Mouse (Mus musculus) forebrain, embryonic 15.5 days (tissue): Measurements from ENCODE around the gene Rc3h1. TPM values are rescaled to one million over a fixed set of nuclear protein-coding genes. Genes with fewer than 3 reads are reported as not detected.
A peak's percentile ranks its signal among the peaks of the same experiment; 100 is the strongest.

ENCODE experiments used
- ATAC-seq: fragments of 200-750 bp; cut with Nextera tagmentation; replicated peaks from 2 replicates; pipeline ENCODE4 v1.8.0; 2017; ENCODE audit warnings: mild to moderate bottlenecking, moderate TSS enrichment, moderate library complexity
- H3K27ac ChIP-seq: fragments of 300-500 bp; sonication (generic); replicated peaks from 2 replicates; pipeline ENCODE4 v1.5.1; 2015; ENCODE audit warnings: mild to moderate bottlenecking, inconsistent platforms
- H3K27me3 ChIP-seq: fragments of 300-500 bp; sonication (generic); 2 replicates; pipeline ENCODE4 v1.6.1; 2015; ENCODE audit warnings: inconsistent platforms
- H3K36me3 ChIP-seq: fragments of 300-500 bp; sonication (generic); 2 replicates; pipeline ENCODE4 v1.6.1; 2015; ENCODE audit warnings: mild to moderate bottlenecking, inconsistent platforms
- H3K4me1 ChIP-seq: fragments of 300-500 bp; sonication (generic); 2 replicates; pipeline ENCODE4 v1.6.1; 2015; ENCODE audit warnings: inconsistent platforms
- H3K4me2 ChIP-seq: fragments of 300-500 bp; sonication (generic); replicated peaks from 2 replicates; pipeline ENCODE4 v1.6.1; 2015; ENCODE audit warnings: mild to moderate bottlenecking, inconsistent platforms
- H3K4me3 ChIP-seq: fragments of 300-500 bp; sonication (generic); 2 replicates; pipeline ENCODE4 v1.5.1; 2015; ENCODE audit warnings: mild to moderate bottlenecking, inconsistent platforms
- H3K9ac ChIP-seq: fragments of 300-500 bp; sonication (generic); replicated peaks from 2 replicates; pipeline ENCODE4 v1.6.1; 2015; ENCODE audit warnings: mild to moderate bottlenecking, inconsistent platforms
- H3K9me3 ChIP-seq: fragments of 300-500 bp; sonication (generic); 2 replicates; pipeline ENCODE4 v1.6.1; 2016; ENCODE audit warnings: inconsistent platforms
- WGBS: fragments of 180-500 bp; shearing (Covaris S2); methylation state at CpG from one replicate; pipeline ENCODE4 v1.1.7; 2015; ENCODE audit warnings: mixed read lengths; 5-methylcytosine and 5-hydroxymethylcytosine counted together
- polyA plus RNA-seq: library from polyadenylated mRNA; unstranded; fragments of >200 nt; fragmentation: Nextera tagmentation; extraction: Ambion mirVana; gene quantifications from 2 replicates; pipeline ENCODE4 v1.2.1, GENCODE M21; 2015

The Rc3h1 gene
- polyA plus RNA-seq, 1 experiment from 2014 or later: 8.3 TPM

GRCm38 (mm10) chr1:160899701-160900100, 6.5 kb upstream of the Rc3h1 start:
- no peak overlapping the region for H3K9ac ChIP-seq
- no peak overlapping the region for H3K4me3 ChIP-seq
- H3K36me3 ChIP-seq: no peaks in the 10 kb centered on the region
- H3K27me3 ChIP-seq: no peaks in the 10 kb centered on the region
- H3K4me1 ChIP-seq: no peaks in the 10 kb centered on the region
- no peak for ATAC-seq
- H3K4me2 ChIP-seq: no peak overlapping the region
- H3K9me3 ChIP-seq: no peaks in the 10 kb centered on the region
- 82% methylated on average over 10 of the region's 10 CpGs for WGBS
- H3K27ac ChIP-seq: no peak overlapping the region

DNA sequence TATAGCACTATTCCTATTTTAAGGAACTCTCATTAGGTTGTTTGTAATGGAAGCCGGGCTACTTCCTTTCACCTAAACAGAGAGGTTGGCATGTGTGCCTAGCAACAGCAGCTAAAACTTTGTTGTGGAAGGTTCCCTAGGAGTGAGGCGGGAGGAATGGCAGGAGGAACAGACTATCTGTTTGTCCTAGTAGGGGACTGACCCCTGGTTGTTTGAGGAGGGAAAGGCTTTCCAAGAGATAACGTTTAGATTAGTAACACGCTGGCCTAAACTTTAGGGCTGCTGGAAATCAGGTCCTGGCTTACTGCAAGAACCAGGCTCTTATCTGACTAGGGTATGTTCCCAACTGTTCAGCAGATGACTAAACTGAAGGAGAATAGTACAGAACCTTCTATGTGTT, 2.2 kb upstream of the Rc3h1 start:
- Histone ChIP-seq H3K27ac (no peak overlapping the region), H3K9me3 (no peaks in the 10 kb centered on the region), H3K4me2 (no peak overlapping the region), H3K36me3 (no peaks in the 10 kb centered on the region), H3K4me1 (peaks cover 13% of the 10 kb centered on the region), H3K27me3 (no peaks in the 10 kb centered on the region), H3K9ac (no peak overlapping the region), H3K4me3 (no peak overlapping the region)
- 75% methylated on average over 4 of the region's 4 CpGs for WGBS
- no peak for ATAC-seq

DNA sequence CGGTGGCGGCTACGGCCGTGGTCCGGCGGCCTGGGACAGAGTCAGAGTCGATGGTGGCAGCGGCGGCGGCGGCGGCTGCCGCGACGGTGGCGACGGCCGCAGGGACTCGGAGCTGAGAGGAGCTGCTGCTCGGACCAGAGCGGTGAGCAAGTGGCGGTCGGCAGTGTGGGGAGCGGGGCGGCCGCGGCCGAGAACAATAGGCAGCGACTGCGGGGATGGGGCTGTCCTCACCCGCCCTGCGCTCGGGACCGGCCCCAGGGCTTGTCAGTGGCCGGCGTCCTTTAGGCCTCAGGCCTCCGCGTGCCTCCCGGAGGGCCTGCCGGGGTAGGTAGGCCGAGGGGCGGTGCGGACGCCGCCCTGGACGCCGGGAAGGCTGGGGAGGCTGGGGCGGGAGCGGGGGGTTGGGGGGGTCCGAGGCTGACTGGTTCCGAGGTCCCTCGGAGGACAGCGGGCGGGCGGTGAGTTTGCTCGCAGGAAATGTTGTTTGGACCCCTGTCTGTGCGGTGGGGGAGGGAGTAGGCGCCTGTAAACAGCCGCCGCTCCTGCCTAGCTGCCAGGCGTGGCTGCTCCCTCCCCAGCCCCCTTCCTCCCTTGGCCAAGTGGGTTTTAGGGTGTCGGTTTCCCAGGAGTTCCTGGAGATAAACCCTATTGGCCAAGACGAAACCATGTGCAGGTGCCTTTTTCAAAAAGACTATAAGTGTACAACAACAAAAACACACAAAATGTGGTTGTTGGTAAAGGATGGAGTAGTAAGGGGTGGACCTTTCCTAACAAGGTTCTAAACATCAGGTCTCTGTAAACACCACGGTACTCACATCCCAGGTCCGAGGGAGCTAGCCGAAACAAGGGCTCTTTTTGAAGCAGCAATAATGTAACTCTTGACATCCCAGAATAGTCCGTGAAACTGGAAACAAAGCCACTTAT, 602 bp downstream of the Rc3h1 start:
- Histone ChIP-seq H3K27me3 (no peaks in the 10 kb centered on the region), H3K36me3 (no peaks in the 10 kb centered on the region), H3K27ac (peak overlapping the region; percentile 90), H3K9ac (peak overlapping the region; percentile 97), H3K4me2 (peak overlapping the region; percentile 69), H3K9me3 (no peaks in the 10 kb centered on the region), H3K4me1 (peaks cover 24% of the 10 kb centered on the region), H3K4me3 (peak overlapping the region; percentile 97)
- under 1% methylated on average over 63 of the region's 67 CpGs for WGBS
- peak; percentile 85 for ATAC-seq

DNA sequence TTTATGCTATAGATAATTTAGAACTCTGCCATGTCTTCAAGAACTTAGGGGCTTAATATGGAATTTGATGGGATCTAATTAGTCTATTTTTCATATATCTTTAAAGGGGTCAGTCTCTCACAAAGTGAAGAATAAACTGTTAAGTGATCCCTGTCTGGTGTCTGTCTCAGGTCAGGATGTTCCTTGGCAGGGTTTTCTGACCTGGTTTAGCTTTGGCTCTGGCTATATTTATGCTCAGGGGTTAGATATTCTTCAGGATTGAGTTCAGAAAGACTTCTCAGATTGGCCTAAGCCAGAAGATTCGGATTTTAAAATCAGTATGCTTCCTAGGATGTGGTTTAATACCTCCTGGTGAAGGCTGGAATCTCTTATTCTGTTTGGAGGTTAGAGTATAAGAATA, 4.0 kb downstream of the Rc3h1 start:
- Histone ChIP-seq H3K4me3 (no peak overlapping the region), H3K4me1 (peaks cover 24% of the 10 kb centered on the region), H3K9ac (no peak overlapping the region), H3K36me3 (no peaks in the 10 kb centered on the region), H3K4me2 (no peak overlapping the region), H3K27me3 (no peaks in the 10 kb centered on the region), H3K27ac (no peak overlapping the region), H3K9me3 (no peaks in the 10 kb centered on the region)
- no peak for ATAC-seq
- 93% methylated on average over 1 of the region's 1 CpGs for whole genome bisulfite sequencing

DNA sequence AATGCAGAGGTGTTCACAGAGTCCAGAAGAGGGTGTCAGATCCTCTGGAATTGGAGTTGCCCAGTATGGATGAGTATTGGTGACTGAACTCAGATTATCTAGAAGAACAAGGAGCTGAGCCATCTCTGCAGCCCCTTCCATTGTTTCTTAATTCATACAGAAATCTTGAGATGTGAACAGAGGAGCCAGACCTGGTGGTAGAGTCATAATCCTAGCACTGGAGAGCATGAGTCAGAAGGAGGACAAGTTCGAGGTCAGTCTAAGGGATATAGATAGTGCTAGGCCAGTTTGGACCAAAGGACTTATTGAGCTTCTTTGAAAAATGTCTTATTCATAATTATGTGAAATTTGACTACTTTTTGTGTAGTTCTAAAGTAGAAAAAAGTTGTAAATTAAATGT, 4.6 kb downstream of the Rc3h1 start:
- 98% methylated on average over 1 of the region's 1 CpGs for WGBS
- H3K4me1 ChIP-seq: peaks cover 24% of the 10 kb centered on the region
- H3K9ac ChIP-seq: no peak overlapping the region
- H3K27me3 ChIP-seq: no peaks in the 10 kb centered on the region
- H3K4me2 ChIP-seq: no peak overlapping the region
- H3K36me3 ChIP-seq: no peaks in the 10 kb centered on the region
- no peak overlapping the region for H3K27ac ChIP-seq
- no peaks in the 10 kb centered on the region for H3K9me3 ChIP-seq
- no peak for ATAC-seq
- no peak overlapping the region for H3K4me3 ChIP-seq

GRCm38 (mm10) chr1:160919383-160919782, 13.2 kb downstream of the Rc3h1 start:
- no peaks in the 10 kb centered on the region for H3K36me3 ChIP-seq
- no peaks in the 10 kb centered on the region for H3K27me3 ChIP-seq
- H3K9me3 ChIP-seq: no peaks in the 10 kb centered on the region
- H3K4me1 ChIP-seq: no peaks in the 10 kb centered on the region
- H3K4me2 ChIP-seq: no peak overlapping the region
- no peak overlapping the region for H3K4me3 ChIP-seq
- ATAC-seq: no peak
- no peak overlapping the region for H3K9ac ChIP-seq
- no peak overlapping the region for H3K27ac ChIP-seq
- 89% methylated on average over 1 of the region's 1 CpGs for WGBS

DNA sequence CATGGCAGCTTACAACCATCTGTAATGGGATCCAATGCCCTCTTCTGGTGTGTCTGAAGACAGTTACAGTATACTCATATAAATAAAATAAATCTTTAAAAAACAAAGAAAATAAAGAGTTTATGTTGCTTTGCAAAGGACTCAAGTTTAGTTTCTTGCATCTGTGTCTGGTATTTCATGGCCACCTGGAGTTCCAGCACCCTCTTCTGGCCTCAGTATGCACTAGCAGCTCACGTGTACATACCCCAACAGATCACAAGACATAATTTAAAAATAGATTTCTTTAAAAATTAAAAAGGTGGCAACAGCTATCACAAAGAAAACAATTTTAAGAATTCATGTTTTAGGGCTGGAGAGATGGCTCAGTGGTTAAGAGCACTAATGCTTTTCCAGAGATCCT, 15.7 kb downstream of the Rc3h1 start:
- H3K4me1 ChIP-seq: no peaks in the 10 kb centered on the region
- 98% methylated on average over 1 of the region's 1 CpGs for WGBS
- no peak overlapping the region for H3K4me3 ChIP-seq
- no peaks in the 10 kb centered on the region for H3K36me3 ChIP-seq
- no peak overlapping the region for H3K9ac ChIP-seq
- H3K27me3 ChIP-seq: no peaks in the 10 kb centered on the region
- no peak overlapping the region for H3K27ac ChIP-seq
- no peak for ATAC-seq
- H3K9me3 ChIP-seq: no peaks in the 10 kb centered on the region
- H3K4me2 ChIP-seq: no peak overlapping the region

DNA sequence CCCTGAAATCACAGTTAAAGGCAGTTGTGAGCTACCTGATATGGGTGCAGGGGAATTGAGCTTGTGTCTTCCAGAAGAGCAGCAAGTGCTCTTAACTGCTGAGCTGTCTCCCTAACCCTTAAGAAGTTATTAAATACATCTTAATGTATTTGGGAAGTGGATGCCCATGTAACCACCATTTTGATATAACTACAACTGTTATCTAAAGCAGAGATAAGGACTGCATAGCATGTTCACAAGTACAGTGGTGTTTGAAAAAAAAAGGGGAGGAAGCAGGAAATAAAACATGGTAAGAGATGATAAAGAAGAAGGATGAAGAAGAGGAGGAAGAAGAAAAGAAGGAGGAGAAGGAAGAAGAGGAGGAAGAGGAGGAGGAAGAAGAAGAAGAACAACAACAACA, 25.1 kb downstream of the Rc3h1 start:
- no peak overlapping the region for H3K4me2 ChIP-seq
- H3K36me3 ChIP-seq: peaks cover 2% of the 10 kb centered on the region
- no peaks in the 10 kb centered on the region for H3K9me3 ChIP-seq
- H3K27me3 ChIP-seq: no peaks in the 10 kb centered on the region
- no peak for ATAC-seq
- H3K27ac ChIP-seq: no peak overlapping the region
- no peak overlapping the region for H3K9ac ChIP-seq
- H3K4me1 ChIP-seq: no peaks in the 10 kb centered on the region
- no peak overlapping the region for H3K4me3 ChIP-seq

DNA sequence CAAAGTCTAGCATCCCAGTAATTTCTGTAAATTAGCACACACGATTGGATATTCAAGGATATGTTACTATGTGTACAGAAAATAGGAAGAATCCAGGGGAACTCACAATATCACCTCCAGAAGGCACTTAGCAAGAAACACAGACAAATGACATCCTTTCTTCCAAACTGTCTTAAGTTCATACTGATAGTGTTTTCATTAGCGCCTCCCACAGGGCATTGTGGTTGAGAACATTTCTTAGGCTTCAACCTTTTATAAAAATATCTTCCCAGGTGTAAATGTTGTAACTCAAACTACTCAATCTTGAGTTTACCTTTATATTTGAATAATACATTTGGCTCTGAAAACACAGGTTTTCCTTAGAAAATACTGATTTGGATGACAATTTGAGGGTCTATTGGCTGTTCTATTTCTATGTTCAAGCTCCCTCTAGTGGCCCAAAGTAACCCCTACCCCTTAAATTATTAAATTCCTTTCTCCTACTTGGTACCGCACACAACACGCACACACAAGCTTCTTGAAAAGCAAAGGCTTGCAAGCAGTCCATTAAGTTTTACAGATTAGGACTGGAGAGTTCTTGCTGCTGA, 27.8 kb downstream of the Rc3h1 start:
- H3K4me3 ChIP-seq: no peak overlapping the region
- no peak overlapping the region for H3K9ac ChIP-seq
- no peak overlapping the region for H3K27ac ChIP-seq
- H3K9me3 ChIP-seq: no peaks in the 10 kb centered on the region
- ATAC-seq: peak; percentile 71; the same call in 1 of the 2 replicates
- no peaks in the 10 kb centered on the region for H3K4me1 ChIP-seq
- H3K4me2 ChIP-seq: no peak overlapping the region
- WGBS: 67% methylated on average over 4 of the region's 4 CpGs
- peaks cover 6% of the 10 kb centered on the region for H3K36me3 ChIP-seq
- no peaks in the 10 kb centered on the region for H3K27me3 ChIP-seq

DNA sequence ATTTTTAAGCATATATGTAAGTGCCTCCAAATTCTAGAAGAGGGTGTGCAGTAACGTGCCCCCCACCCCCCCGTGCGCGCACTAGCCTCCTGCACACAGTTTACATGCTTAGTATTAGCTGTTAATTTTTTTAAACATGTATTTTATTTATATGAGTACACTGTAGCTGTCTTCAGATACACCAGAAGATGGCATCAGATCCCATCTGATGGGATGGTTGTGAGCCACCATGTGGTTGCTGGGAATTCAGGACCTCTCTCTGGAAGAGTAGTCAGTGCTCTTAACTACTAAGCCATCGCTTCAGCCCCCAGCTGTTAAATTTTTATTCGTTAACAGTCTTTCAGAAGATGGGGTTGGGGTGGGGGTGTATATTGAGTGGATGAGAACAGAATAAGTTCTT, 29.3 kb downstream of the Rc3h1 start:
- H3K4me3 ChIP-seq: no peak overlapping the region
- H3K36me3 ChIP-seq: peaks cover 14% of the 10 kb centered on the region
- WGBS: 90% methylated on average over 6 of the region's 6 CpGs
- no peak overlapping the region for H3K27ac ChIP-seq
- H3K27me3 ChIP-seq: no peaks in the 10 kb centered on the region
- H3K4me1 ChIP-seq: no peaks in the 10 kb centered on the region
- no peak overlapping the region for H3K9ac ChIP-seq
- peak; percentile 51; the same call in 1 of the 2 replicates for ATAC-seq
- H3K4me2 ChIP-seq: no peak overlapping the region
- no peaks in the 10 kb centered on the region for H3K9me3 ChIP-seq

DNA sequence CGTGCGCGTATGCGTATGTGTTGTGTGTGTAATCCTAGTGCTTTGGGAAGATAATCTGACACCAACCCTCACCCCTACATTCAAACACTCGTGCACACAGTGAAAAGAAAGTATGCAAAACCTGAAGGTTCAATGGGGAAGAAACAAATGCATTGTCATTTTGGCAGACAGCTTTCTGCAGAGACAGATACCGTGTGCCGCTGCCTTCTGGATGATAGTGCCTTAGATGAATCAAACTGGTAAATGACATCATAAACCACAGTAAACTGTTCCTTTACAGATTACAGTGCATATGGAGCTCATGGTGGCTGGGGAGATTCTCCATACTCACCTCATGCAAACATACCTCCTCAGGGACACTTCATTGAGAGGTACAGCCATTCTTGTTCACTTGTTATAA, 57.0 kb downstream of the Rc3h1 start:
- H3K4me3 ChIP-seq: no peak overlapping the region
- H3K36me3 ChIP-seq: peaks cover 62% of the 10 kb centered on the region
- no peak overlapping the region for H3K27ac ChIP-seq
- no peaks in the 10 kb centered on the region for H3K9me3 ChIP-seq
- no peaks in the 10 kb centered on the region for H3K27me3 ChIP-seq
- H3K9ac ChIP-seq: no peak overlapping the region
- ATAC-seq: no peak
- no peaks in the 10 kb centered on the region for H3K4me1 ChIP-seq
- H3K4me2 ChIP-seq: no peak overlapping the region
- WGBS: 90% methylated on average over 7 of the region's 7 CpGs

DNA sequence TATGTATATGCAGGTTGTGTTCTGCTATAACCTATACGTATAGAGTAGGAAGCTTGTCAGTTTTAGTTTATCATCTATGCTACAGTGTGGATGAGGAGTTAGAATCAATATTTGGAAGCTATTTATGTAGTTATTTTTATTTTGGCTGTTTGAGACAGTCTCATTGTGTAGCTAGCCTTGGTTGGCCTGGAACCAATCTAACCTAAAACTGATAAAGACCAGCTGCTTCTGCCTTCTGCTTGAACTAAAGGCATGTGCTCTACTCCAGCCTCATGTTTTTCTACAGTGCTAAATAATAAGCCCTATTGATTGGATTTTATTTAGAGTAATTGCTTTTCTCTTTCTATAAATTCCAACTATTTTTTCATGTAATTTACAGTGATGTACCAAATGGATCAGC, 61.0 kb downstream of the Rc3h1 start:
- Histone ChIP-seq H3K4me3 (no peak overlapping the region), H3K9ac (no peak overlapping the region), H3K27me3 (no peaks in the 10 kb centered on the region), H3K4me1 (no peaks in the 10 kb centered on the region), H3K27ac (no peak overlapping the region), H3K4me2 (no peak overlapping the region), H3K36me3 (peaks cover 80% of the 10 kb centered on the region), H3K9me3 (no peaks in the 10 kb centered on the region)
- WGBS: 93% methylated on average over 1 of the region's 1 CpGs
- ATAC-seq: no peak
